Mouse (Mus musculus) testis, adult 2 months (tissue): ENCODE measurements at regions not wholly inside any gene's neighbourhood (a gene's known extent, or its start where the extent isn't known, plus 50 kb on each side); places are given as distances from the start of the nearest gene placed in this dataset.

Experiments used
- CTCF ChIP-seq: fragments of 200-500 bp; IDR thresholded peaks from 2 replicates; pipeline ENCODE4 v1.5.1; 2012; ENCODE audit warnings: low read depth, mild to moderate bottlenecking, inconsistent platforms, low read length, moderate library complexity; ENCODE audit not compliant: control insufficient read depth, insufficient read depth, insufficient replicate concordance
- POLR2A ChIP-seq: fragments of 200-500 bp; IDR thresholded peaks from 2 replicates; pipeline ENCODE4 v1.6.1; 2012; ENCODE audit warnings: low read depth, mild to moderate bottlenecking, inconsistent platforms, low read length, moderate library complexity; ENCODE audit not compliant: control insufficient read depth

DNA sequence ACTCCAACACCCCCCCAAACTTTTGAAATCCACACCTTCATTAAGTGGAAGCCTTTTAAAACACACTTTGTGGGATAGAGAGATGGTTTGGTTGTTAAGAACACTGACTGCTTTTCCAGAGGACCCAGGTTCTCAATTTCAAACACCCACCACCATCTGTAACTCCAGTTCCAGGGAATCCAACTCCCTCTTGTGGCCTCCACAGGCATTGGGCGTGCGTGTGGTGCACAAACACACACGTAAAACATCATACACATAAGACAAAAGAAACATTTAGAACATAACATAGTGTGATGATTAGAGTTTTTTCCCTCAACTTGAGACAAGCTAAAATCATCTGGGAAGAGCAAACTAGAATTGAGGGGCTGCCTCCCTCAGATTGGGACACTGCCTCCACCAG, 100.0 kb downstream of the Rchy1 start:
- TF ChIP-seq CTCF (no peak), POLR2A (no peak)
